Mouse (Mus musculus): ENCODE data around the gene Strn4. TPM values are rescaled to one million over a fixed set of nuclear protein-coding genes. Genes with fewer than 3 reads are reported as not detected.

The Strn4 gene
- total and polyA plus RNA-seq, 3 experiments = 55.8 to 93.5 TPM; not detected in 1

DNA sequence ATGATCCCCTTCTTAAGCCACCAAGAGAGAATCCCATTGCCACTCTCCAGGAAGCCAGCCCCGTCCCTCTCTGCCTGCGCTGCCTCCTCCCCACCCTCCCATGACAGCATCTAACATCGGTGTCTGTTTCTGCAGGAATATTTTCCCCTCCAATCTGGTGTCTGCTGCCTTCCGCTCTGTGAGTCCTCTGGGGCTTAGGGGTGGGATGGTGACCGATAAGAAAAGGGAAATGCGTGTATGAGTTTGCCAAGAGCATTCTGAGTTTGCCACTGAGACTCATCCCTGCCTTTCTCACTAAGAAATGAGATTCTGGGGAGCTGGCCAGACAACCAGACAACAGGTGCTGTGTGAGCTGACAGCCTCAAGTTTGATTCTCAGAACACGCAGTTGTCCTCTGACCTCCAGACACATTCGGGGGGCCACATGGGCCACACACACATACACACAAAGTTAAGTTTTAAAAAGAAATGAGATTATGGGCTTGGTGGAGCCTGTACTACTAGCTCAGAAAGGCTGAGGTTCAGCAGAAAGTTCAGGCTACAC lies 30.1 kb upstream of the Strn4 start (continued):
- TF ChIP-seq HCFC1 (IDR thresholded peaks at IDR 0.05; ENCODE audit: low read depth, low read length) (no peak), CTCF (IDR thresholded peaks at IDR 0.05 in 2 of 3, conservative IDR thresholded peaks at IDR 0.05 in 1 of 3; ENCODE audit: control insufficient read depth in 1 of 3, insufficient read depth in 1 of 3, low read depth in 2 of 3, low read length in 3 of 3, poor library complexity in 1 of 3, severe bottlenecking in 1 of 3) (no peak), POLR2AphosphoS2 (IDR thresholded peaks at IDR 0.05; ENCODE audit: low read length) (no peak), JUND (IDR thresholded peaks at IDR 0.05; ENCODE audit: low read depth, low read length) (no peak), MAX (IDR thresholded peaks at IDR 0.05; ENCODE audit: low read length) (no peak), ZMIZ1 (IDR thresholded peaks at IDR 0.05; ENCODE audit: low read depth, low read length) (no peak), ETS1 (IDR thresholded peaks at IDR 0.05; ENCODE audit: low read depth, low read length) (no peak), ZNF384 (IDR thresholded peaks at IDR 0.05; ENCODE audit: low read depth, low read length) (0 out of 2 replicates have a peak, but pooled peaks have one; percentile 2), USF2 (IDR thresholded peaks at IDR 0.05; ENCODE audit: borderline replicate concordance in 1 of 2, insufficient read depth in 1 of 2, low read depth in 1 of 2, low read length in 2 of 2) (no peak), TBP (IDR thresholded peaks at IDR 0.05; ENCODE audit: low read depth, low read length) (no peak), E2F4 (IDR thresholded peaks at IDR 0.05; ENCODE audit: borderline replicate concordance, low read depth, low read length) (no peak), POLR2AphosphoS5 (IDR thresholded peaks at IDR 0.05; ENCODE audit: borderline replicate concordance, low read depth, low read length) (no peak), ZC3H11A (IDR thresholded peaks at IDR 0.05; ENCODE audit: low read depth, low read length) (no peak), RCOR1 (IDR thresholded peaks at IDR 0.05; ENCODE audit: low read depth, low read length) (peak; percentile 57; the same call in 1 of the 2 replicates), UBTF (IDR thresholded peaks at IDR 0.05; ENCODE audit: borderline replicate concordance, insufficient read depth, low read depth, low read length) (no peak), CHD1 (IDR thresholded peaks at IDR 0.05; ENCODE audit: low read depth, low read length) (no peak), ZKSCAN1 (IDR thresholded peaks at IDR 0.05; ENCODE audit: low read depth, low read length) (no peak), NRF1 (IDR thresholded peaks at IDR 0.05; ENCODE audit: insufficient read depth, low read depth, low read length, poor library complexity, severe bottlenecking) (no peak)

DNA sequence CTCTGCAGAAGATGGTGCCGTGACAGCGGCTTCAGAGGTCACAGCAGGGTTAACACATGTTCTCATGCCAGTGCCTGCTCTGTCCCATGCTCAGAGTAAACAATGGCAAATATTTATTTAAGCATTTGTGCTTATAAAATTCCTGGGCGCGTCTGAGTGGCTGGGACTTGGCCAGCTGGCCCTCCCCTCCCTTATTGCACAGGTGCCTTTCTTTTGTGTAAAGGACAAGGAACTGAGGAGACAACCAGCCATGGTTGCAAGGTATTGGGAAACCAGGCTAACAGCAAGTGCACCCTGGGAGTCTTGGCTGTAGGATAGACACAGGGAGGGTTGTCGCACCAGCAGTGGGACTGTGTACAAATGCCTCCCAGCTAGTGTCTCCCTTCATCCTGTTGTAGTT lies 23.4 kb upstream of the Strn4 start:
- no peak overlapping the region for H3K4me3 ChIP-seq (ENCODE audit: control insufficient read depth in 1 of 2, insufficient read depth in 1 of 2, low read depth in 2 of 2, low read length in 2 of 2)
- H3K4me1 ChIP-seq (ENCODE audit: control insufficient read depth in 1 of 2, insufficient read depth in 2 of 2, low read length in 2 of 2) = no peaks in the 10 kb centered on the region
- no peak overlapping the region for H3K9ac ChIP-seq (ENCODE audit: control insufficient read depth, low read depth, low read length, poor library complexity, severe bottlenecking)
- H3K9me3 ChIP-seq (replicated peaks; ENCODE audit: insufficient read depth, low read length) = no peaks in the 10 kb centered on the region
- 0 out of 2 replicates have a peak, but pooled peaks cover 2% of the 10 kb centered on the region for H3K79me2 ChIP-seq (ENCODE audit: control insufficient read depth, insufficient read depth, low read length, poor library complexity)
- DNase-seq (ENCODE audit: low read depth, low spot score) = no peak
- H3K27me3 ChIP-seq (ENCODE audit: control insufficient read depth in 1 of 2, insufficient read depth in 2 of 2, low read length in 2 of 2) = no peaks in the 10 kb centered on the region
- H3K27ac ChIP-seq (ENCODE audit: control insufficient read depth, low read depth, low read length) = no peak overlapping the region
- TF ChIP-seq EP300 (IDR thresholded peaks at IDR 0.05; ENCODE audit: low read depth in 1 of 2, low read length in 2 of 2) (no peak), ZKSCAN1 (IDR thresholded peaks at IDR 0.05; ENCODE audit: low read depth, low read length) (no peak), USF1 (IDR thresholded peaks at IDR 0.05; ENCODE audit: low read depth, low read length) (no peak), POLR2A (IDR thresholded peaks at IDR 0.05; ENCODE audit: control insufficient read depth in 1 of 2, insufficient read depth in 1 of 2, low read depth in 1 of 2, low read length in 2 of 2, poor library complexity in 1 of 2) (no peak), MAX (IDR thresholded peaks at IDR 0.05; ENCODE audit: low read length) (no peak), ETS1 (IDR thresholded peaks at IDR 0.05; ENCODE audit: low read depth, low read length) (no peak), TBP (IDR thresholded peaks at IDR 0.05; ENCODE audit: low read depth, low read length) (no peak), ZC3H11A (IDR thresholded peaks at IDR 0.05; ENCODE audit: low read depth, low read length) (no peak), ZMIZ1 (IDR thresholded peaks at IDR 0.05; ENCODE audit: low read depth, low read length) (no peak), ZNF384 (IDR thresholded peaks at IDR 0.05; ENCODE audit: low read depth, low read length) (no peak), CHD2 (IDR thresholded peaks at IDR 0.05; ENCODE audit: low read length) (no peak), MYC (IDR thresholded peaks at IDR 0.05; ENCODE audit: low read depth, low read length) (no peak), UBTF (IDR thresholded peaks at IDR 0.05; ENCODE audit: borderline replicate concordance, insufficient read depth, low read depth, low read length) (no peak), TCF12 (IDR thresholded peaks at IDR 0.05; ENCODE audit: low read depth, low read length) (no peak), POLR2AphosphoS5 (IDR thresholded peaks at IDR 0.05; ENCODE audit: borderline replicate concordance, low read depth, low read length) (no peak), ELF1 (IDR thresholded peaks at IDR 0.05; ENCODE audit: low read depth, low read length) (no peak)
- peaks cover 0 to 9% of the 10 kb centered on the region in 2 experiments; a peak in 1 of 4 replicates for H3K36me3 ChIP-seq (ENCODE audit: control insufficient read depth in 1 of 2, insufficient read depth in 2 of 2, low read length in 2 of 2)
